Mouse (Mus musculus): ENCODE results near the gene Taar5. TPM values are rescaled to one million over a fixed set of nuclear protein-coding genes. Genes with fewer than 3 reads are reported as not detected.

Taar5 gene
- polyA plus RNA-seq, 1 experiment from 2014 or later, result 0.30 TPM

GRCm38 (mm10) chr10:23999639-24000038 is 29.1 kb downstream of the Taar5 start, which contains the start of gene Taar7b:
Taar7b (plus strand) TSS chr10:23999939.
- DNase-seq (ENCODE audit: low spot score), result no peak
- H3K4me2 ChIP-seq (ENCODE audit: low read length), result no peak within 1 kb of the TSS
- H3K4me3 ChIP-seq (replicated peaks; ENCODE audit: low read depth, low read length), result no peak within 1 kb of the TSS
- H3K9ac ChIP-seq (ENCODE audit: low read depth, low read length), result no peak within 1 kb of the TSS
- 94% methylated on average over 1 of the region's 1 CpGs for WGBS
- no peaks in the 10 kb centered on the region for H3K9me3 ChIP-seq (replicated peaks; ENCODE audit: low read length)
- no peaks in the 10 kb centered on the region for H3K4me1 ChIP-seq (replicated peaks; ENCODE audit: insufficient read depth, low read length)
- no peak for TF ChIP-seq CTCF (IDR thresholded peaks at IDR 0.05; ENCODE audit: low read depth)
- no peak for ATAC-seq (replicated peaks; ENCODE audit: low FRiP score, low read depth)
- no peak within 1 kb of the TSS for H3K27ac ChIP-seq
- H3K27me3 ChIP-seq (ENCODE audit: insufficient read depth, low read length), result no peaks in the 10 kb centered on the region
- H3K36me3 ChIP-seq (ENCODE audit: insufficient read depth, low read length), result no peaks in the 10 kb centered on the region

GRCm38 (mm10) chr10:24006442-24006841 is 35.9 kb downstream of the Taar5 start:
- Histone ChIP-seq H3K9ac (ENCODE audit: low read depth, low read length) (no peak overlapping the region), H3K36me3 (ENCODE audit: insufficient read depth, low read length) (no peaks in the 10 kb centered on the region), H3K27me3 (ENCODE audit: insufficient read depth, low read length) (no peaks in the 10 kb centered on the region), H3K4me1 (replicated peaks; ENCODE audit: insufficient read depth, low read length) (no peaks in the 10 kb centered on the region), H3K9me3 (replicated peaks; ENCODE audit: low read length) (no peaks in the 10 kb centered on the region), H3K4me3 (replicated peaks; ENCODE audit: low read depth, low read length) (no peak overlapping the region), H3K27ac (no peak overlapping the region), H3K4me2 (ENCODE audit: low read length) (no peak overlapping the region)
- no peak for TF ChIP-seq CTCF (IDR thresholded peaks at IDR 0.05; ENCODE audit: low read depth)
- WGBS, result 70% methylated on average over 1 of the region's 1 CpGs
- DNase-seq (ENCODE audit: low spot score), result no peak
- no peak for ATAC-seq (replicated peaks; ENCODE audit: low FRiP score, low read depth)

- DNase-seq (ENCODE audit: low spot score), result no peak
- no peaks in the 10 kb centered on the region for H3K9me3 ChIP-seq (replicated peaks; ENCODE audit: low read length)
- H3K4me1 ChIP-seq (replicated peaks; ENCODE audit: insufficient read depth, low read length), result no peaks in the 10 kb centered on the region
- ATAC-seq (replicated peaks; ENCODE audit: low FRiP score, low read depth), result no peak
- 56% methylated on average over 2 of the region's 2 CpGs for WGBS
- TF ChIP-seq CTCF (IDR thresholded peaks at IDR 0.05; ENCODE audit: low read depth), result no peak
- H3K27ac ChIP-seq, result no peak overlapping the region
- no peak overlapping the region for H3K4me3 ChIP-seq (replicated peaks; ENCODE audit: low read depth, low read length)
- H3K4me2 ChIP-seq (ENCODE audit: low read length), result no peak overlapping the region
- no peak overlapping the region for H3K9ac ChIP-seq (ENCODE audit: low read depth, low read length)
- H3K27me3 ChIP-seq (ENCODE audit: insufficient read depth, low read length), result no peaks in the 10 kb centered on the region
- no peaks in the 10 kb centered on the region for H3K36me3 ChIP-seq (ENCODE audit: insufficient read depth, low read length)
Measured at GRCm38 (mm10) chr10:24007034-24007433, 36.5 kb downstream of the Taar5 start.

GRCm38 (mm10) chr10:24008143-24008542 is 37.6 kb downstream of the Taar5 start:
- Histone ChIP-seq H3K4me2 (ENCODE audit: low read length) (no peak overlapping the region), H3K4me3 (replicated peaks; ENCODE audit: low read depth, low read length) (no peak overlapping the region), H3K9me3 (replicated peaks; ENCODE audit: low read length) (no peaks in the 10 kb centered on the region), H3K9ac (ENCODE audit: low read depth, low read length) (no peak overlapping the region), H3K4me1 (replicated peaks; ENCODE audit: insufficient read depth, low read length) (no peaks in the 10 kb centered on the region), H3K27ac (no peak overlapping the region), H3K36me3 (ENCODE audit: insufficient read depth, low read length) (no peaks in the 10 kb centered on the region), H3K27me3 (ENCODE audit: insufficient read depth, low read length) (no peaks in the 10 kb centered on the region)
- 89% methylated on average over 1 of the region's 1 CpGs for WGBS
- ATAC-seq (replicated peaks; ENCODE audit: low FRiP score, low read depth), result no peak
- DNase-seq (ENCODE audit: low spot score), result no peak
- no peak for TF ChIP-seq CTCF (IDR thresholded peaks at IDR 0.05; ENCODE audit: low read depth)

Other genes with a start within 250 kb of the Taar5 start
- gene Rps12, start 183.4 kb upstream of the Taar5 start, polyA plus RNA-seq (2015; fragmentation: Nextera tagmentation; extraction: Ambion mirVana), result 225 and 241 TPM in 2 replicates
- gene Slc18b1, start 173.7 kb upstream of the Taar5 start, polyA plus RNA-seq (2015; fragmentation: Nextera tagmentation; extraction: Ambion mirVana), result 16.0 and 20.2 TPM in 2 replicates
- gene Vnn3, start 119.2 kb upstream of the Taar5 start, polyA plus RNA-seq (2015; fragmentation: Nextera tagmentation; extraction: Ambion mirVana), result 0.08 and 0.17 TPM in 2 replicates
- gene Vnn1, start 76.0 kb upstream of the Taar5 start, polyA plus RNA-seq (2015; fragmentation: Nextera tagmentation; extraction: Ambion mirVana), result 21.1 and 22.4 TPM in 2 replicates
- gene Taar1, start 50.4 kb upstream of the Taar5 start, polyA plus RNA-seq (2015; fragmentation: Nextera tagmentation; extraction: Ambion mirVana), result not detected in 2 replicates
- gene Taar2, start 32.1 kb upstream of the Taar5 start, polyA plus RNA-seq (2015; fragmentation: Nextera tagmentation; extraction: Ambion mirVana), result 0.31 and 0.41 TPM in 2 replicates
- not detected in 2 replicates for gene Taar3, start 21.1 kb upstream of the Taar5 start, polyA plus RNA-seq (2015; fragmentation: Nextera tagmentation; extraction: Ambion mirVana)
- not detected in 2 replicates for gene Taar4, start 10.2 kb upstream of the Taar5 start, polyA plus RNA-seq (2015; fragmentation: Nextera tagmentation; extraction: Ambion mirVana)
- gene Taar6, start 14.9 kb downstream of the Taar5 start, polyA plus RNA-seq (2015; fragmentation: Nextera tagmentation; extraction: Ambion mirVana), result not detected in 2 replicates
- gene Taar7a, start 22.8 kb downstream of the Taar5 start, polyA plus RNA-seq (2015; fragmentation: Nextera tagmentation; extraction: Ambion mirVana), result not detected in 2 replicates
- not detected in 2 replicates for gene Taar7b, start 29.2 kb downstream of the Taar5 start, polyA plus RNA-seq (2015; fragmentation: Nextera tagmentation; extraction: Ambion mirVana)
- gene Taar7d, start 56.5 kb downstream of the Taar5 start, polyA plus RNA-seq (2015; fragmentation: Nextera tagmentation; extraction: Ambion mirVana), result not detected in 2 replicates
- not detected in 2 replicates for gene Taar7e, start 66.9 kb downstream of the Taar5 start, polyA plus RNA-seq (2015; fragmentation: Nextera tagmentation; extraction: Ambion mirVana)
- not detected in 2 replicates for gene Taar7f, start 78.8 kb downstream of the Taar5 start, polyA plus RNA-seq (2015; fragmentation: Nextera tagmentation; extraction: Ambion mirVana)
- gene Taar8a, start 105.8 kb downstream of the Taar5 start, polyA plus RNA-seq (2015; fragmentation: Nextera tagmentation; extraction: Ambion mirVana), result not detected in 2 replicates
- not detected in 2 replicates for gene Taar8b, start 121.6 kb downstream of the Taar5 start, polyA plus RNA-seq (2015; fragmentation: Nextera tagmentation; extraction: Ambion mirVana)
- gene Taar8c, start 131.2 kb downstream of the Taar5 start, polyA plus RNA-seq (2015; fragmentation: Nextera tagmentation; extraction: Ambion mirVana), result not detected in 2 replicates
- gene Taar9, start 138.8 kb downstream of the Taar5 start, polyA plus RNA-seq (2015; fragmentation: Nextera tagmentation; extraction: Ambion mirVana), result not detected in 2 replicates
- gene Stx7, start 178.6 kb downstream of the Taar5 start, polyA plus RNA-seq (2015; fragmentation: Nextera tagmentation; extraction: Ambion mirVana), result 167 and 185 TPM in 2 replicates

Measured in kidney, postnatal 0 days (tissue).